15 mouse cellular contexts compared by ENCODE assay signal in genomic region chr19:47220232-47220631, GRCm38 (mm10).
"Had no signal": no experiment of that assay in that cellular context is flagged by ENCODE, and none has a peak within 500 bp of the region (broad histone marks: within the 10 kb centered on the region; RNA-seq: fewer than 3 reads in every experiment).

No protein-coding gene starts in this region.

- H3K4me3 ChIP-seq: intestine, embryonic 15.5 days; limb, embryonic 12.5 days; liver, embryonic 13.5 days; midbrain, embryonic 10.5 days; neural tube, embryonic 13.5 days; stomach, embryonic 15.5 days had no signal

- H3K4me2 ChIP-seq: intestine, embryonic 15.5 days; limb, embryonic 12.5 days; liver, embryonic 13.5 days; neural tube, embryonic 13.5 days; stomach, embryonic 15.5 days had no signal

- H3K27me3 ChIP-seq: intestine, embryonic 15.5 days; liver, embryonic 13.5 days; neural tube, embryonic 13.5 days; stomach, embryonic 15.5 days had no signal

- H3K9ac ChIP-seq: intestine, embryonic 15.5 days; limb, embryonic 12.5 days; liver, embryonic 13.5 days; neural tube, embryonic 13.5 days; stomach, embryonic 15.5 days had no signal

- H3K36me3 ChIP-seq: intestine, embryonic 15.5 days; limb, embryonic 12.5 days; liver, embryonic 13.5 days; midbrain, embryonic 10.5 days; neural tube, embryonic 13.5 days; stomach, embryonic 15.5 days had no signal

- ATAC-seq: intestine, embryonic 15.5 days had no signal

- H3K27ac ChIP-seq: intestine, embryonic 15.5 days; limb, embryonic 12.5 days; liver, embryonic 13.5 days; midbrain, embryonic 10.5 days; neural tube, embryonic 13.5 days; stomach, embryonic 15.5 days had no signal

- H3K9me3 ChIP-seq: intestine, embryonic 15.5 days; limb, embryonic 12.5 days; liver, embryonic 13.5 days; midbrain, embryonic 10.5 days; neural tube, embryonic 13.5 days; stomach, embryonic 15.5 days had no signal

- H3K4me1 ChIP-seq: limb, embryonic 12.5 days had no signal

- DNase-seq: kidney, adult 18-20 months; kidney, postnatal 25 days; liver, embryonic 13.5 days; lung, adult 2 months; lung, postnatal 10 days; midbrain, embryonic 14.5 days; retina, postnatal 1 day; right cerebral cortex, postnatal 4 days; thymus, adult 2 months; thymus, postnatal 25 days had no signal
